Mouse (Mus musculus) adrenal gland, postnatal 36 days (tissue): Measurements from ENCODE around the gene Slc27a3. TPM values are rescaled to one million over a fixed set of nuclear protein-coding genes. Genes with fewer than 3 reads are reported as not detected.

Experiments used
- DNase-seq, 2 experiments: peaks; one replicate each; pipeline ENCODE4 v3.0.0; 2021; ENCODE audit warnings: mixed read lengths in 1 of 2
- long read RNA-seq, 2 experiments: library from polyadenylated mRNA; stranded (forward); transcript quantifications; one replicate each; pipeline ENCODE4 v2.0.0; 2021; ENCODE audit warnings: borderline sequencing depth in 2 of 2
- total RNA-seq, 2 experiments: library from RNA; stranded (reverse); gene quantifications; 2 replicates each; pipeline ENCODE4 v1.2.3; 2021

The Slc27a3 gene
- total RNA-seq: 100 to 1,000 TPM; 132 to 156 TPM
- long read RNA-seq, experiment 1, transcript Slc27a3-201 (10 exons, 2,259 nt): major isoform, 116 of 160 reads
- long read RNA-seq, experiment 1, partial matches to known transcripts: 37 of 160 reads
- long read RNA-seq, experiment 1, other reads (novel, unspliced or antisense): 7 of 160 reads
- long read RNA-seq, experiment 2, transcript Slc27a3-201 (10 exons, 2,259 nt): major isoform, 64 of 86 reads
- long read RNA-seq, experiment 2, partial matches to known transcripts: 16 of 86 reads
- long read RNA-seq, experiment 2, other reads (novel, unspliced or antisense): 4 of 86 reads

DNA sequence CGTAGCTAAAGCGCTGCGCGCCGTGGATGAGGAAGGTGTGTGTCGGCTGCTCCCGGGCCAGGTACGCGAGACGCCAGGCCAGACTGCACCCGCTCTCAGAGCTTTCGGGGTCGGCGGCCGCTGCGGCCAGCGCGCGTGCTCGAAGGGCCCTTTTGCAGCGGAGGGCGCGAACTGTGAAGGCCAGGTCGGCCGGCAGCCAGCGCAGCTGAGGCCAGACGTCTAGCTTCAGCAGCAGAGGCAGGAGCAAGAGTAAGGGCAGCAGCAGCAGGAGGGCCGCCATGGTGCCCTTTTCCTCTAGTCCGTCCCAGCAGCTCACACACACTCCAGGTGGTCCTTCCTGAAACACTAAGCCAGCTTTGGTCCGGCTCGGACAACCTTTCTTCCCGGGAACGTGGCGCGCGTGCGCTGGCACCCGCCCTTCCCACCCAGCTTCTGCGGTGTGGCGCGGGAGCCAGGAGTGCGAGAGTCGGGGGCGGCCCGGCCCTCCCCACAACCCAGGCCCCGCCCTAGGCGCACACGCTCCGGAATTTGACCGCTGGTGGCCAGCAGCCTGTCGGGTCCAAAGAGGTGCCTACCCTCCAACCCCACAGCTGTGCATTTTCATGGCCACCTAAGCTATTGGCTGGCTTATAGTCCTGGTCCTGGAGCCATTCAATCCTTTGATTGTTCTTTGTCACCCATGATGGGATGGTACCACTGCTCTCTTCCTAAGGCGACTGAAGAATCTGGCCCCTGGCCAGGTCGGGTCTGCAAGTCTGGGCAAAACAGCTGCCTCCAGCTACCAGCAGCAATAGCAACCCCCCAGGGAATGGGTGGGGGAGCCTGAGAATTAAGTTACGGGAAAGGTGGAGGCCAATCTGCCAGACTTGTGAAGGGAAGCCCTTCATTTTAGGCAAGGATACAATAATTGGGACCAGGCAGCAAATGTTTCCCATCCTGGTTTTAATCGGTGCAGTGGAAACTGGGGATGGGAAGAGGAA, at the start of gene Slc27a3:
Slc27a3 (minus strand) TSS at position 428 of the 980 bp plus-strand sequence.
- peak; percentile 81 to 86 for DNase-seq

DNA sequence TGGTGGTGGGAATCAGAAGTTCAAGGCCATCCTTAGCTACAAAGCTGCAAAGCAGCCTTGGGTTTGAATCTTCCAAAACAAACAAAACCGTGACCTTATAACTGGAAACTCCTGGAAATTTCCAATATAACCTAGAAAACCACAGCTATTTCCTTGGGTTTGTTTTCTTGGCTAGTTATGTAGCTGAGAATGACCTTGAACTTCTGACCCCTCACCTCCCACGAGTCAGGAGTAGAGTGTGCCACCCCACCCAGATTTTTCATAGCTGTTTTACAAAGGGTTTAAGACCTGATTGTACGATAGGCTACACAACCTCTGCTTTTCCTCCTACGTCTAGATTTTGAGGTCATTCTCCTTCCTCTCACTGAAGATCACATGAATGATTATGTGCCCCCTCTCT, 47.4 kb upstream of the Slc27a3 start:
- no peak for DNase-seq

- DNase-seq: no peak
Observed at GRCm38 (mm10) chr3:90434073-90434730, 44.5 kb upstream of the Slc27a3 start.

DNA sequence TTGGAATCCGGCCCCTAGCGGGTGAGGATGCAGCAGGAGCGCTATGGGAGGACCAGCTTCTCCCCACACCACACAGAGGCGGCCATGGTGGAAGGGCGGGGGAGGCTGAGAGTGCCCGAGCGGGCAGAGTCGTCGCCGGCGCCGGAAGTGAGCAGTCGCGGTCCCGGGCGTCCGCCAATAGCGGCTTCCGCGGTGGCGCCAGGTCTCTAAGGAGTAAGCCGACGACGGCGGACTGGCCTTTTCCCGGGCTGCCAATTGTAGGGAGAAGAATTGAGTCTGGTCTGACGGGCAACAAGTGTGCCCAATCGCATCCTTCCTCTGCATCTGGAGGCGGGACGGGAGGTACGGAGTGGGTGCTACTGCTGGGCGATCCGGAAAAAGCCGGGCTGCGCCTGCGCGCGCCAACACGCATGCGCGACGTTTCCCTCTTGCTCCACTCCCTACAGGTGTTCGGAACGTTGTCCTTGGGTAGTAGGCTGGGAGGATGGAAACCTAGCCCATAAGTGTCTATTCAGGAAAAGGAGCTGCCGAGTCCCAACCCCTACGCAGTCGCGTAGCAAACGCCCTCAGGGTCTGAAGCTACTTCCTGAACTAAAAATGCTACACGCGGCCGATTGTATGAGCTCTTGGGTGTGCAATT, 43.8 kb upstream of the Slc27a3 start, which contains the start of gene Ints3:
Ints3 (minus strand) TSS at position 242 of the 640 bp plus-strand sequence.
- peak; percentile 99 to 100 for DNase-seq

- peak; percentile 55 to 59 for DNase-seq
Observed at GRCm38 (mm10) chr3:90432811-90433219, 43.1 kb upstream of the Slc27a3 start.

- DNase-seq: no peak
Observed at GRCm38 (mm10) chr3:90432348-90432747, 42.6 kb upstream of the Slc27a3 start.

- no peak for DNase-seq
Observed at GRCm38 (mm10) chr3:90429576-90429975, 39.8 kb upstream of the Slc27a3 start.

- no peak for DNase-seq
Observed at GRCm38 (mm10) chr3:90428186-90428585, 38.4 kb upstream of the Slc27a3 start.

DNA sequence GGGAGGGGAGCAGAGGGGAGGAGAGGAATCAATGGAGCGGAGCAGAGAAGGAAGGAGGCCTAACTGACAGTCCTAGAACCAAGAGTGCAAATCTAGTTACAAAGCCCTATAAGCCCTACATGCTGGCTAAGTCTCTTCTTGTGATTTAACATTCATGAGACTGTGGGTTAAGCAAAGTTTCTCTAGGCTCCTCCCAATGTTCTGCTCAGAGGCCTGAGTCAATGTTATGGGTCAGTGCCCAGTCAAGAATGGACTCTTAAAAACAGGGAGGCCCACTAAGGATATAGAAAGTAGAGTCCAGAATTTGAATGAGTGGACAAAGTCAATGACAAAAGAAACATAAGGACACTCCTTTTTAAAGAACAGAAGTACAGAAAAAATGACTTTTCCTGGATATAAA, 37.8 kb upstream of the Slc27a3 start:
- DNase-seq: no peak

DNA sequence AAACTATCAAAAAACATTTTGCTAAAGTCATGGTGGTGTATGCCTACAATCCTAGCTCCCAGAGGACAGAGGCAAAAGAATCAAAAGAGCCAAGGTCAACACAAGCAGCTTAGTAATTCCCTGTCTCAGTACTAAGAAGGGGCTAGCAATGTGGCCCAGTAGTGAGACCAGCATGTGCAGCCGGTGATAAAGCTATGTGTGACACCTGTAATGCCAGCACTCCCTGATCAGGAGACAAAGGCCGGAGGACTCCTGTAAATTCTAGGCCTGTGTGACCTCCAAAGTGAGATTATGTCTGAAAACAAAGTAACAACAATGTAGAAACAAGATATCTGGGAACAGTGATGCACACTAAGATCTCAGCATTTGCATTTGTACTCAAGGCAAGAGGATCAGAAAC, 35.8 kb upstream of the Slc27a3 start:
- DNase-seq: no peak

DNA sequence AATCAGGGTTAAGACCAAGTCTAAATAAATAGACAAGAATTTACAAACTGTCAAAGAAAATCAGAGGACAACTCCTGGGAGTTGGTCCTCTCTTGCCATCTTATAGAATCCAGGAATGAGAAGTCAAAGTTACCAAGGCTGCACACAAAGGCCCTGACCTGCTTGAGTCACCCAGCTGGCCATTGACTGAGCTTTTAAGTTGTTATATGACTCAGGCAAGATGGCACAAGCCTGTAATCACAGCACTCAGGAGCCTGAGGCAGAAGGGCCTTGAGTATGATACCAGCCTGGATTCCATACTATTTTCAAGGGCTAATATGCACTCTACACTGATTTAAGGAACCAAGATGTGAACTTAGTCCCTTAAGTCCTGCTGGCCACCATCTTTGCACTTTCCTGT, 33.8 kb upstream of the Slc27a3 start:
- DNase-seq: peak; percentile 42 to 56

- no peak for DNase-seq
Observed at GRCm38 (mm10) chr3:90420696-90421095, 31.0 kb upstream of the Slc27a3 start.

DNA sequence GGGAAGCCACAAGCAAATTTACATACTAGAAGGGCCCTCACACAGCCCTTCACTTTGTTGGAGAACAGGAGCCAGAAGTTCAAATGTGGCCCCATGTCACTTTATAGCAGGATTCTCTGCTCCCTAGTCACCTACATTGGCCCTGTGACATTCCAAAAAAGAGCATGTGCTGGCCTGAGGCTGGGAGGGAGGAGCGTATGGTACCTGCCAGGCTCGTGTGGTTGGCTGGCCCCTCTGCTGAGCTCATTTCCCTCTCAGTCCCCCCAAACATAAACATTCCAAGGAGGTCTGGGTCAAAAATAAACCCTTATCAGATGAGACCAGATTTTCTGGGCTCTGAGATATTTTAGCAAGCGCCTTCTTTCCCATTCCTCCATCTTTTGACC, 23.3 kb upstream of the Slc27a3 start:
- DNase-seq: no peak

GRCm38 (mm10) chr3:90412312-90413010, 22.7 kb upstream of the Slc27a3 start:
- DNase-seq: peak; percentile 86 to 90

DNA sequence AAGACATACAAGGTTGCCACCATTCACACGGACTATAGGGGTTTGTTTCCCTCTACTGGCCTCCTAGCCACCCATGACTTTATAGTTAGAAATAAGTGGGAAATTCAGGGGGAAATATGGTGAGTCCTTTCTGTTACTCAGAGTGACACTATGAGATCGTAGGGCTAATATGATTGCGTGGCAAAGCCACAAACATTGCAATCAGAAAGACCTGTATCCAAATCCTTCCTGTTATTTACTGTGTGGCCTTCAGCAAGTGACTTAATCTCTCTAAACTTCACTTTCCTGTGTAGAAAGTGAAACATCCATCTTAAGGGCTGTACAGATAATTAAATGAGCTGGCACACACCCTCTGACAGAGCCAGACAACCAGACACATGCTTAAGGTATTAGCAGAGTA, 19.0 kb upstream of the Slc27a3 start:
- DNase-seq: no peak

DNA sequence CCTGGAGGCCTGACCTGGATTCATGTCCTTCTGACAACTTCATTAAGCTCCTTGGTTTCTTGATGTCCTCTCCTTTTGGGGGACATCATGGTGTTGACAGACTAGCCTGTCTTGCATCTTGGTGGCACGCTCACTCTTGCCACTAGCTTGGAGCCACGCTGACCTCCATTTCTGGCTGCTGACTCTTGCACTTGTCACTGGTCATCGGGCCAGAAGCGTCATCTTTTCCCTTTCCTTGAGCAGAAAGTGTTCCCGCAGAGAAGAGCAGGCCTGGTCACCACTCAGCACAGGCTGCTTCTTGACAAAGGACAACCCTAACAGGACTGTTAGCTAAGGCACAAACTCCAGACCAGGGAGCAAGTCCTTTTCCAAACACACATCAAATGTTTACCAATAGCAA, 16.7 kb upstream of the Slc27a3 start:
- DNase-seq: peak in 1 of 2 experiments; percentile 52

GRCm38 (mm10) chr3:90404609-90405008, 14.9 kb upstream of the Slc27a3 start:
- DNase-seq: no peak

DNA sequence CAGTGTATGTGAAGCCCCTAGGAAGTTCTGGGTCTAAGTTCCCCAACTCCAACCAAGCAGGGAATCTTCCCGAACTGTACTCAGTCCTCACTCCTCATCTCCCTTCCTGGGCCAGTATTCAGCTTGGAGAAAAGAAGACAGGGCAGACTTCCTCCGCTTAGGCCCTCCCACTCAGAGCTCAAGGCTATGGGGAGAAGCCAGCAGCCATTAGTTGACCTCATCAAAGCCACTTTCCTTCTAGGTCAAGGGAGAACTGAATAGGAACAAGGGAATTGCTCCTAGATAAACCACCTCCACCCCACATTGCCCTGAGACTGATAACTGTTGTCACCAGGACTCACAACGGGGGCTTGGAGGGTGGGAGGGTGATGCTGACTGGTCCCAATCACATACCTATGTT, 14.4 kb upstream of the Slc27a3 start:
- DNase-seq: peak; percentile 72 to 75

- DNase-seq: no peak
Observed at GRCm38 (mm10) chr3:90400993-90401392, 11.3 kb upstream of the Slc27a3 start.

DNA sequence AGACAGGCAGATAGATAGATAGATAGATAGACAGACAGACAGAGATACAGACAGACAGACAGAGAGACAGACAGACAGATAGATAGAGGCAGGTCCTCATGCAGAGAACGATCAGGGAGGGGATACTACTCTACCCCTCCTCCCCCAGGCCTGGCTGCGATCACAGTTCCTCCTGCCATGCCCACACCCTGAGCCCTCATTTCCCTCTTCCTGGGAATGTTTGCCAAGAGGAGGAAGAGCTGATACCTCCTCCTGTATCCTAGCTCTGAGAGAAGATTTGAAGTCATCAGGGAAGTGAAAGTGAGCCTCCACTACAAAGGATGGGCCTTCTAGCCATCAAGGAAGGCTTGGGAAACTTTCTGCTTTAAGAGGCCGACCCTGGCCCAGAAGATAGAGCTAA, 5.9 kb upstream of the Slc27a3 start:
- no peak for DNase-seq

DNA sequence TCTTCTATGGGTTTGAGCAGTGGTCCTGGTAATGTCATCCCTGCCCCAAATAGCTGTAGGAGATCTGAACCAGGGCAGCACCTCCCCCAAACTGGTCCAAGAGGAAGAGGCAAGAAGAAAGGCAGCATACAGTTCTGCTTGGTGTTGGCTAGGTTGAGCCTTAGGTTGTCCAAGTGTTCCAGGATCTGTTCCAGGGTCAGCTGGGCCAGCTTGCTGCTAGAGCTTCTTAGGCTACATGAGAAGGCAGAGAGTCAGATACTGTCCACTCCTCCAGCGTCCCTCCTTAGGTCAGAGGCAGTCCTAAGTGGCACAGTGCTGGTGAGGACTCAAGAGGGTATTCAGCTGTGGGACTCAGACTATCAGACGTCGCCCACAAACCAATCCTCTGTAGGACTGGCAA, 2.9 kb upstream of the Slc27a3 start:
- no peak for DNase-seq
